Mouse (Mus musculus): Measurements from ENCODE around the gene Khdc3. TPM values are rescaled to one million over a fixed set of nuclear protein-coding genes. Genes with fewer than 3 reads are reported as not detected.

The Khdc3 gene
- polyA plus RNA-seq, 1 experiment from 2014 or later = not detected

GRCm38 (mm10) chr9:73090121-73090520 is 11.5 kb upstream of the Khdc3 start:
- Histone ChIP-seq H3K9ac (replicated peaks; ENCODE audit: low read depth, low read length) (no peak overlapping the region), H3K4me3 (replicated peaks; ENCODE audit: low read length) (no peak overlapping the region), H3K4me1 (replicated peaks; ENCODE audit: control insufficient read depth, insufficient read depth, low read length) (peaks cover 3% of the 10 kb centered on the region; the same call in 1 of the 2 replicates), H3K27ac (ENCODE audit: low read length) (no peak overlapping the region), H3K4me2 (ENCODE audit: low read length) (no peak overlapping the region), H3K36me3 (ENCODE audit: control insufficient read depth, insufficient read depth) (no peaks in the 10 kb centered on the region), H3K9me3 (ENCODE audit: control insufficient read depth, low read length) (no peaks in the 10 kb centered on the region), H3K27me3 (replicated peaks; ENCODE audit: control insufficient read depth, insufficient read depth, low read length) (no peaks in the 10 kb centered on the region)
- ATAC-seq = no peak
- 76% methylated on average over 10 of the region's 10 CpGs for WGBS

- Histone ChIP-seq H3K4me2 (ENCODE audit: low read length) (no peak overlapping the region), H3K9me3 (ENCODE audit: control insufficient read depth, low read length) (no peaks in the 10 kb centered on the region), H3K4me3 (replicated peaks; ENCODE audit: low read length) (no peak overlapping the region), H3K9ac (replicated peaks; ENCODE audit: low read depth, low read length) (no peak overlapping the region), H3K36me3 (ENCODE audit: control insufficient read depth, insufficient read depth) (no peaks in the 10 kb centered on the region), H3K4me1 (replicated peaks; ENCODE audit: control insufficient read depth, insufficient read depth, low read length) (peaks cover 3% of the 10 kb centered on the region; the same call in 1 of the 2 replicates), H3K27me3 (replicated peaks; ENCODE audit: control insufficient read depth, insufficient read depth, low read length) (no peaks in the 10 kb centered on the region), H3K27ac (ENCODE audit: low read length) (no peak overlapping the region)
- 0% methylated on average over 1 of the region's 1 CpGs for WGBS
- ATAC-seq = peak; percentile 49; the same call in 1 of the 2 replicates
These were observed 9.9 kb upstream of the Khdc3 start for GRCm38 (mm10) chr9:73091747-73092146.

GRCm38 (mm10) chr9:73094580-73094979 is 7.1 kb upstream of the Khdc3 start:
- Histone ChIP-seq H3K9ac (replicated peaks; ENCODE audit: low read depth, low read length) (no peak overlapping the region), H3K4me1 (replicated peaks; ENCODE audit: control insufficient read depth, insufficient read depth, low read length) (peaks cover 3% of the 10 kb centered on the region; the same call in 1 of the 2 replicates), H3K9me3 (ENCODE audit: control insufficient read depth, low read length) (no peaks in the 10 kb centered on the region), H3K4me2 (ENCODE audit: low read length) (peak overlapping the region; percentile 23), H3K4me3 (replicated peaks; ENCODE audit: low read length) (no peak overlapping the region), H3K27me3 (replicated peaks; ENCODE audit: control insufficient read depth, insufficient read depth, low read length) (no peaks in the 10 kb centered on the region), H3K27ac (ENCODE audit: low read length) (no peak overlapping the region), H3K36me3 (ENCODE audit: control insufficient read depth, insufficient read depth) (no peaks in the 10 kb centered on the region)
- ATAC-seq = peak; percentile 75
- 29% methylated on average over 17 of the region's 17 CpGs for WGBS

GRCm38 (mm10) chr9:73097898-73098297 is 3.7 kb upstream of the Khdc3 start:
- no peak overlapping the region for H3K4me2 ChIP-seq (ENCODE audit: low read length)
- H3K9me3 ChIP-seq (ENCODE audit: control insufficient read depth, low read length) = no peaks in the 10 kb centered on the region
- 83% methylated on average over 2 of the region's 2 CpGs for WGBS
- peaks cover 10% of the 10 kb centered on the region for H3K27me3 ChIP-seq (replicated peaks; ENCODE audit: control insufficient read depth, insufficient read depth, low read length)
- H3K27ac ChIP-seq (ENCODE audit: low read length) = no peak overlapping the region
- no peak for ATAC-seq
- no peak overlapping the region for H3K4me3 ChIP-seq (replicated peaks; ENCODE audit: low read length)
- H3K4me1 ChIP-seq (replicated peaks; ENCODE audit: control insufficient read depth, insufficient read depth, low read length) = peaks cover 3% of the 10 kb centered on the region; the same call in 1 of the 2 replicates
- no peak overlapping the region for H3K9ac ChIP-seq (replicated peaks; ENCODE audit: low read depth, low read length)
- no peaks in the 10 kb centered on the region for H3K36me3 ChIP-seq (ENCODE audit: control insufficient read depth, insufficient read depth)

GRCm38 (mm10) chr9:73102181-73102580 is 545 bp downstream of the Khdc3 start, which contains the start of gene Gm20509:
Gene Gm20509 (plus strand): TSS chr9:73102470.
- H3K4me3 ChIP-seq (replicated peaks; ENCODE audit: low read length) = peak within 1 kb of the TSS; percentile 35
- peak within 1 kb of the TSS; percentile 50 for H3K9ac ChIP-seq (replicated peaks; ENCODE audit: low read depth, low read length)
- no peak within 1 kb of the TSS for H3K27ac ChIP-seq (ENCODE audit: low read length)
- no peak for ATAC-seq
- no peaks in the 10 kb centered on the region for H3K9me3 ChIP-seq (ENCODE audit: control insufficient read depth, low read length)
- WGBS = 93% methylated on average over 4 of the region's 4 CpGs
- H3K4me2 ChIP-seq (ENCODE audit: low read length) = peak within 1 kb of the TSS; percentile 60
- no peaks in the 10 kb centered on the region for H3K36me3 ChIP-seq (ENCODE audit: control insufficient read depth, insufficient read depth)
- H3K4me1 ChIP-seq (replicated peaks; ENCODE audit: control insufficient read depth, insufficient read depth, low read length) = peaks cover 6% of the 10 kb centered on the region
- H3K27me3 ChIP-seq (replicated peaks; ENCODE audit: control insufficient read depth, insufficient read depth, low read length) = peaks cover 25% of the 10 kb centered on the region

- Histone ChIP-seq H3K27me3 (replicated peaks; ENCODE audit: control insufficient read depth, insufficient read depth, low read length) (peaks cover 25% of the 10 kb centered on the region), H3K4me1 (replicated peaks; ENCODE audit: control insufficient read depth, insufficient read depth, low read length) (peaks cover 6% of the 10 kb centered on the region), H3K9ac (replicated peaks; ENCODE audit: low read depth, low read length) (peak overlapping the region; percentile 50), H3K4me3 (replicated peaks; ENCODE audit: low read length) (peak overlapping the region; percentile 35), H3K36me3 (ENCODE audit: control insufficient read depth, insufficient read depth) (no peaks in the 10 kb centered on the region), H3K27ac (ENCODE audit: low read length) (no peak overlapping the region), H3K4me2 (ENCODE audit: low read length) (peak overlapping the region; percentile 60), H3K9me3 (ENCODE audit: control insufficient read depth, low read length) (no peaks in the 10 kb centered on the region)
- ATAC-seq = peak; percentile 58; the same call in 1 of the 2 replicates
- 5% methylated on average over 60 of the region's 60 CpGs for WGBS
These were observed 1.7 kb downstream of the Khdc3 start for GRCm38 (mm10) chr9:73103159-73103879.

- no peaks in the 10 kb centered on the region for H3K9me3 ChIP-seq (ENCODE audit: control insufficient read depth, low read length)
- no peak overlapping the region for H3K9ac ChIP-seq (replicated peaks; ENCODE audit: low read depth, low read length)
- H3K4me2 ChIP-seq (ENCODE audit: low read length) = peak overlapping the region; percentile 60
- H3K27ac ChIP-seq (ENCODE audit: low read length) = no peak overlapping the region
- H3K36me3 ChIP-seq (ENCODE audit: control insufficient read depth, insufficient read depth) = no peaks in the 10 kb centered on the region
- 31% methylated on average over 5 of the region's 5 CpGs for WGBS
- peak overlapping the region; percentile 35 for H3K4me3 ChIP-seq (replicated peaks; ENCODE audit: low read length)
- ATAC-seq = no peak
- peaks cover 6% of the 10 kb centered on the region for H3K4me1 ChIP-seq (replicated peaks; ENCODE audit: control insufficient read depth, insufficient read depth, low read length)
- H3K27me3 ChIP-seq (replicated peaks; ENCODE audit: control insufficient read depth, insufficient read depth, low read length) = peaks cover 25% of the 10 kb centered on the region
These were observed 2.2 kb downstream of the Khdc3 start for GRCm38 (mm10) chr9:73103880-73104198.

- Histone ChIP-seq H3K27ac (ENCODE audit: low read length) (no peak overlapping the region), H3K4me2 (ENCODE audit: low read length) (no peak overlapping the region), H3K36me3 (ENCODE audit: control insufficient read depth, insufficient read depth) (no peaks in the 10 kb centered on the region), H3K9ac (replicated peaks; ENCODE audit: low read depth, low read length) (no peak overlapping the region), H3K27me3 (replicated peaks; ENCODE audit: control insufficient read depth, insufficient read depth, low read length) (peaks cover 25% of the 10 kb centered on the region), H3K9me3 (ENCODE audit: control insufficient read depth, low read length) (no peaks in the 10 kb centered on the region), H3K4me1 (replicated peaks; ENCODE audit: control insufficient read depth, insufficient read depth, low read length) (peaks cover 6% of the 10 kb centered on the region), H3K4me3 (replicated peaks; ENCODE audit: low read length) (no peak overlapping the region)
- ATAC-seq = no peak
- WGBS = 63% methylated on average over 1 of the region's 1 CpGs
These were observed 3.5 kb downstream of the Khdc3 start for GRCm38 (mm10) chr9:73105141-73105540.

GRCm38 (mm10) chr9:73105771-73106170 is 4.1 kb downstream of the Khdc3 start:
- Histone ChIP-seq H3K27ac (ENCODE audit: low read length) (no peak overlapping the region), H3K27me3 (replicated peaks; ENCODE audit: control insufficient read depth, insufficient read depth, low read length) (peaks cover 25% of the 10 kb centered on the region), H3K36me3 (ENCODE audit: control insufficient read depth, insufficient read depth) (no peaks in the 10 kb centered on the region), H3K9ac (replicated peaks; ENCODE audit: low read depth, low read length) (no peak overlapping the region), H3K9me3 (ENCODE audit: control insufficient read depth, low read length) (no peaks in the 10 kb centered on the region), H3K4me2 (ENCODE audit: low read length) (no peak overlapping the region), H3K4me3 (replicated peaks; ENCODE audit: low read length) (no peak overlapping the region), H3K4me1 (replicated peaks; ENCODE audit: control insufficient read depth, insufficient read depth, low read length) (peaks cover 6% of the 10 kb centered on the region)
- ATAC-seq = no peak

Data from forebrain, embryonic 16.5 days (tissue).